Mouse (Mus musculus): ENCODE measurements around the gene Zfhx2.

DNA sequence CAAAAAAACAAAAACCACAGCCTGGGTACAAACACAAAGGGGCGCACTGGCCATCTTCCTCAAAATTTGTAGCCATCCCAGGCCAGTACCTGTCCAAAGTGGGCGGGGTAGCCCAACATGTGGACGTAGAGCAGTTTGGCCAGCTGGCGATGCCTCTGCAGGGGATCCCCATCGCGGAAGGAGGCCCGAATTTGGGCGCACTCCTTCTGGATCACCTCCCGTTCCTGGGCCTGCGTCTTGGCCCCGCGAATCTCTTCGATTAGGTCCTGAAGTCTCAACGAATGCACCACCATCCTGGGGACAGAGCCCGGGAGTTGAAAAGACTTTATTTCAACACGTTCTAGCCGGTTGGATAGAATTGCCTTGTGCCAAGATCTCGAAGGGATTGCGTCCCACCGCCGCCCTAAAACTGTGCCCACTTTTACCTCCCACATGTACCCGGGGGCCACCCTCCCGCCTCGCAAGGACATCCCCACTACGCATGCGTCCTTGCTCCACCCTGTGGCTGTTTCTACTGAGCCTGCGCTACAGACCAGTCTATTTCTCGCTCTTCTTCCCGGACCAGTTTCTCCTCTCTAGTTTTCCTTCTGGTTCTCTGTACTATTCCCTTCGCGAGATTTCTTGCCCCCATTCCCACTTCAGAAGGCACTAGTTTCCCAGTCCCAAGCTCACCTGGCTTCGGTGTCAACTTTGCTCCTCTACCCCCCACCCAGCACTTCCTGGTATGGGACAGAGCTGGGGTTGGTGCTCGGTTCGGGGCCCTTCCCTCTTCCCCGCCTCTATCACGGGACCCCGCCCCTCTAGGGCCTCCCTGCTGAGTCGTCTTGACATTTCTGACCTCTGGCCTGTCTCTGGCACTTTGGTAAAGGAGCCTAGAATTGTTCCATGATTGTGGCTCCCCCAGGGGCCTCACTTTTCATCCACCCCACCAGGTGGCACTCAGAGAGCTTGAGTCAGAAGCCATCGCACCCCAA is 14.0 kb upstream of the Zfhx2 start, which contains the start of gene Ap1g2:
- TF ChIP-seq ZKSCAN1 (IDR thresholded peaks at IDR 0.05; ENCODE audit: borderline replicate concordance, low read depth, low read length) (no peak), CTCF (conservative IDR thresholded peaks at IDR 0.05 in 1 of 2, IDR thresholded peaks at IDR 0.05 in 1 of 2; ENCODE audit: low read depth in 2 of 2, low read length in 2 of 2) (peak in 1 of 2 experiments; percentile 35; a peak in 2 of 4 replicates)
